Mouse (Mus musculus) midbrain, embryonic 14.5 days (tissue): ENCODE measurements around the gene 1700020D05Rik. TPM values are rescaled to one million over a fixed set of nuclear protein-coding genes. Genes with fewer than 3 reads are reported as not detected.

Experiments
- ATAC-seq: fragments of 200-750 bp; cut with Nextera tagmentation; 2 replicates; pipeline ENCODE4 v1.8.0; 2017; ENCODE audit warnings: moderate number of reproducible peaks, moderate library complexity; ENCODE audit not compliant: low FRiP score, low TSS enrichment
- DNase-seq: peaks from one replicate; pipeline ENCODE4 v3.0.0-alpha.2; 2015
- H3K27ac ChIP-seq: fragments of 300-500 bp; sonication (generic); replicated peaks from 2 replicates; pipeline ENCODE4 v1.5.1; 2014; ENCODE audit warnings: mild to moderate bottlenecking, low read depth, low read length, moderate library complexity
- H3K27me3 ChIP-seq: fragments of 300-500 bp; sonication (generic); 2 replicates; pipeline ENCODE4 v1.6.1; 2014; ENCODE audit warnings: low read length, control low read depth, mixed read lengths; ENCODE audit not compliant: control insufficient read depth, insufficient read depth
- H3K36me3 ChIP-seq: fragments of 300-500 bp; sonication (generic); 2 replicates; pipeline ENCODE4 v1.6.1; 2014; ENCODE audit warnings: low read length, control low read depth; ENCODE audit not compliant: control insufficient read depth, insufficient read depth
- H3K4me1 ChIP-seq: fragments of 300-500 bp; sonication (generic); 2 replicates; pipeline ENCODE4 v1.6.1; 2014; ENCODE audit warnings: mild to moderate bottlenecking, antibody characterized with exemption, low read length, control low read depth; ENCODE audit not compliant: control insufficient read depth, insufficient read depth
- H3K4me2 ChIP-seq: fragments of 300-500 bp; sonication (generic); 2 replicates; pipeline ENCODE4 v1.6.1; 2014; ENCODE audit warnings: mild to moderate bottlenecking, low read length, moderate library complexity
- H3K4me3 ChIP-seq: fragments of 300-500 bp; sonication (generic); replicated peaks from 2 replicates; pipeline ENCODE4 v1.5.1; 2014; ENCODE audit warnings: low read depth, low read length
- H3K9ac ChIP-seq: fragments of 300-500 bp; sonication (generic); replicated peaks from 2 replicates; pipeline ENCODE4 v1.6.1; 2014; ENCODE audit warnings: mild to moderate bottlenecking, low read length, moderate library complexity
- H3K9me3 ChIP-seq: fragments of 300-500 bp; sonication (generic); 2 replicates; pipeline ENCODE4 v1.6.1; 2016; ENCODE audit warnings: low read length, control low read depth, mixed read lengths; ENCODE audit not compliant: control insufficient read depth
- WGBS: fragments of 180-500 bp; shearing (Covaris S2); extraction: QIAGEN DNeasy Blood & Tissue Kit; methylation state at CpG from one replicate; pipeline ENCODE4 v1.1.7; 2014; 5-methylcytosine and 5-hydroxymethylcytosine counted together
- polyA plus RNA-seq: library from polyadenylated mRNA; unstranded; fragments of >200 nt; fragmentation: Nextera tagmentation; extraction: Ambion mirVana; gene quantifications from 2 replicates; pipeline ENCODE4 v1.2.1, GENCODE M21; 2014

The 1700020D05Rik gene
- polyA plus RNA-seq, 1 experiment from 2014 or later, result 0.36 TPM

DNA sequence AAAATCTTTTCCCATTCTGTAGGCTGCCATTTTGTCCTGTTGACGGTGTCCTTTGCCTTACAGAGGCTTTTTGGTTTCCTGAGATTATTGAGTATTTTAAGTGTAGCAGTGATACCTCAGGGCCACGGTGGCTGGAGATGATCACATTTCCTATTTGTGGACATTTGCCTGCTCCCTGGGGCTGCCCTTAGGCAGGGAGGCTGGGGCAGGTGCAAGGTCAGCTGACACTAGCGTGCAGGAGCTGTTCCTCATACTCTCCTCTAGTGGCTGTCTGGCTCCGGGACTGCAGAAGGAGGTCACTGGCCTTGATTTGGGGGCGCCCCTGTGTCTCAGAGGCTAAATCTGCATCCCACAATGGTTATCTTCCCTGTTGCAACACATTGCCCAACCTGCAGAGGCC, 21.6 kb upstream of the 1700020D05Rik start:
- Histone ChIP-seq H3K9me3 (no peaks in the 10 kb centered on the region), H3K27ac (no peak overlapping the region), H3K36me3 (no peaks in the 10 kb centered on the region), H3K9ac (no peak overlapping the region), H3K4me2 (no peak overlapping the region), H3K4me1 (peaks cover 5% of the 10 kb centered on the region), H3K4me3 (no peak overlapping the region), H3K27me3 (no peaks in the 10 kb centered on the region)
- WGBS, result 71% methylated on average over 5 of the region's 5 CpGs
- no peak for DNase-seq
- no peak for ATAC-seq

DNA sequence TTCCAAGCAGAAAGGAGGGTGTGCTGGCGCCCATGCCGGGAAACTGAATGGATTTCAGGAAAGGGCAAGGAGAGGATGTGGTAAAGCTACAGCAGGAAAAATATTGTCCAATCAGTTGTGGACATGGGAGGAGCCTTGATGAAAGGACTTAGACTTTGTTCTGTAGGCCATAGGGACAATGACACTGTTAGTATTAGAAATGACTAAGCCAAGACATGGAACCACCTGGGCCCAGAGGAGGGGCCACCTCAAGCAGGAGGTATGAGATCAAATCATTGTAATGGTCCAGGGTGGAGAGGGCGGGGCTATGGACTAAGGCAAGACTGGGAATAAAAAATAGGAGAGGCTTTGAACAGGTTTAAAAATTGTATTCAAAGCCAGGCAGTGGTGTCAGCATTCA, 15.1 kb upstream of the 1700020D05Rik start:
- Histone ChIP-seq H3K9ac (no peak overlapping the region), H3K4me2 (no peak overlapping the region), H3K4me3 (no peak overlapping the region), H3K36me3 (no peaks in the 10 kb centered on the region), H3K27ac (no peak overlapping the region), H3K4me1 (no peaks in the 10 kb centered on the region), H3K9me3 (no peaks in the 10 kb centered on the region), H3K27me3 (no peaks in the 10 kb centered on the region)
- DNase-seq (no peak), ATAC-seq (no peak)
- WGBS, result 83% methylated on average over 3 of the region's 3 CpGs

DNA sequence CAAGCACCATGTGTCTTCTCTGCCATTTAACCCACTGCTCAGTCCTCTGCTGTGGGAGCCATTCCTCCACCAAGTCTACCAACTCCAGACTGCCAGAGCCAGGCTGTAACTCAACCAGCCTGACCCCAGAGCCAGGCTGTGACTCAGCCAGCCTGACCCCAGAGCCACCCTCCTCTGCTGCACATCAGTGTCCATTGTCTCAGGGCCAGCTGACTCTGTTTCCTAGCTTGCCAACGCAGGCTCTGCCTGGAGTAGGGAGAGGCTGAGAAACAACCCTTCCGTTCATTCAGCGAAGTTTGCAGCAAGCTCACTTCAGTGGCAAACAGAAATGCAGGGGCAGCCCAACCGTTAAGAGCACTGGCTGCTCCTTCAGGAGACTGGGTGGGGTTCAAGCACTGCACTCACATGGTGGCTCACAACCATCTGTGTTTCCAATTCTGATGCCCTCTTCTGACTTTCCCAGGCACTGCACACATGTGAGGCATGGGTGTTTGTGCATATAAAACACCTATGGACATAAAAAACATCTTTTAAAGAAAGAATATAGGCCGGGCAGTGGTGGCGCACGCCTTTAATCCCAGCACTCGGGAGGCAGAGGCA, 13.4 kb upstream of the 1700020D05Rik start:
- no peaks in the 10 kb centered on the region for H3K9me3 ChIP-seq
- H3K27ac ChIP-seq, result no peak overlapping the region
- 0 out of 2 replicates have a peak, but pooled peaks cover 2% of the 10 kb centered on the region for H3K4me1 ChIP-seq
- ATAC-seq (no peak), DNase-seq (no peak)
- H3K4me3 ChIP-seq, result no peak overlapping the region
- H3K4me2 ChIP-seq, result no peak overlapping the region
- H3K27me3 ChIP-seq, result no peaks in the 10 kb centered on the region
- H3K9ac ChIP-seq, result no peak overlapping the region
- no peaks in the 10 kb centered on the region for H3K36me3 ChIP-seq
- 80% methylated on average over 8 of the region's 8 CpGs for WGBS

DNA sequence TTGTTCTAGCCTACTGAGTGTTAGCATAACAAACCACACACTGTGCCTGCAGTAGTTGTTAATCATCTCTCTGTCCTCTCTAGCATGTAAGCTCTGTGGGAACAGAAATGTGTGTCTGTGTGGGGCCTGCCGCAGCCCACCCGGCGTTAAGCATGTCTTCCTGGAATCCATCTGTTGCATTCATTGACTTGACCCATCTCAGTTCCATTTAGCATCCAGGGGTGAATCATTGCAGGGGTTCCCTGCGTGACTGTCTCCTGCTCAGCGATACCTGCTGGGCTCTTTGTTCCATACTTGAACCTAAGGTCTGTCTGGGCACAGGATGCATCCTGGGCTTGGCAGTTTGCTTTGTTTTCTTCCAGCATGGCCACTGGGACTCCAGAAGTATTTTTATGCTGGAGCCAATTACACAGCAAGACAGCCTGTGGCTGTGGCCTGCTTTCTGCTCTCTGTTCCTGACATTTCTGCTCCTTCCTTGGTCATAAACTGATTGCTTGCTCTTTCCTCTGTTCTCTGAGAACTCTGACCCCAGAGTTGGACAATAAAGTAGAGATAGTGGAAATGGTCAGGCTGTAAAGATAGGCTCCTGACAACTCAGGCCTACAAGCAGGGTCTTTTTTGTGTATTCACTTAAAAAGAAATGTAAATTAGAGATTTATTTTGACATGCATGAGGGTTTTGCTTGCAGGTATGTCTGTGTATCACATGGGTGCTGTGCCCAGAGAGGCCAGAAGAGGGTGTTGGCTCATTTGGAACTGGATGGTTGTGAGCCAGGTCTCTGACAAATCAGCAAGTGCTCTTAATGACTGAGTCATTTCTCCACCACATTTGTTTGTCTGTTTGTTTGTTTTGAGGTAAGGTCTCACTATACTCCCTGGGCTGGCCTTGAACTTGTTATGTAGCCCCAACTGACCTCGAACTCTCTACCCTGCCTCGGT, 12.5 kb upstream of the 1700020D05Rik start:
- H3K27me3 ChIP-seq, result no peaks in the 10 kb centered on the region
- no peaks in the 10 kb centered on the region for H3K9me3 ChIP-seq
- no peak overlapping the region for H3K4me3 ChIP-seq
- no peak overlapping the region for H3K4me2 ChIP-seq
- no peak overlapping the region for H3K27ac ChIP-seq
- peaks cover 5% of the 10 kb centered on the region for H3K4me1 ChIP-seq
- no peak overlapping the region for H3K9ac ChIP-seq
- no peaks in the 10 kb centered on the region for H3K36me3 ChIP-seq
- WGBS, result 79% methylated on average over 7 of the region's 7 CpGs
- ATAC-seq (no peak), DNase-seq (no peak)

DNA sequence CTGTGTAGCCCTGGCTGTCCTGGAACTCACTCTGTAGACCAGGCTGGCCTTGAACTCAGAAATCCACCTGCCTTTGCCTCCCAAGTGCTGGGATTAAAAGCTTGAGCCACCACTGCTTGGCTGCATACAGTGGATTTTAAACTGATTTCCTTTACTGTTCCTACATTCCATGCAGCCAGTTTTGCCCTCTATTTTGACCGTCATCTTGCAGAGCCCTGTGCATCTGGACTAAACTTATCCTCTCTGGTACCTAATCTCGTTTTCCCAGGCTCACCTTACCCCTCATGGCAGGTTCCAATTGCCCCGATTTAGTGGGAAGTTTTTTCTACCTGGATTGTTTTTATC, 9.4 kb upstream of the 1700020D05Rik start:
- DNase-seq, result no peak
- Histone ChIP-seq H3K9me3 (no peaks in the 10 kb centered on the region), H3K27ac (no peak overlapping the region), H3K36me3 (no peaks in the 10 kb centered on the region), H3K4me3 (no peak overlapping the region), H3K9ac (no peak overlapping the region), H3K4me2 (no peak overlapping the region), H3K4me1 (peaks cover 16% of the 10 kb centered on the region), H3K27me3 (no peaks in the 10 kb centered on the region)
- 91% methylated on average over 3 of the region's 3 CpGs for WGBS
- ATAC-seq, result no peak

DNA sequence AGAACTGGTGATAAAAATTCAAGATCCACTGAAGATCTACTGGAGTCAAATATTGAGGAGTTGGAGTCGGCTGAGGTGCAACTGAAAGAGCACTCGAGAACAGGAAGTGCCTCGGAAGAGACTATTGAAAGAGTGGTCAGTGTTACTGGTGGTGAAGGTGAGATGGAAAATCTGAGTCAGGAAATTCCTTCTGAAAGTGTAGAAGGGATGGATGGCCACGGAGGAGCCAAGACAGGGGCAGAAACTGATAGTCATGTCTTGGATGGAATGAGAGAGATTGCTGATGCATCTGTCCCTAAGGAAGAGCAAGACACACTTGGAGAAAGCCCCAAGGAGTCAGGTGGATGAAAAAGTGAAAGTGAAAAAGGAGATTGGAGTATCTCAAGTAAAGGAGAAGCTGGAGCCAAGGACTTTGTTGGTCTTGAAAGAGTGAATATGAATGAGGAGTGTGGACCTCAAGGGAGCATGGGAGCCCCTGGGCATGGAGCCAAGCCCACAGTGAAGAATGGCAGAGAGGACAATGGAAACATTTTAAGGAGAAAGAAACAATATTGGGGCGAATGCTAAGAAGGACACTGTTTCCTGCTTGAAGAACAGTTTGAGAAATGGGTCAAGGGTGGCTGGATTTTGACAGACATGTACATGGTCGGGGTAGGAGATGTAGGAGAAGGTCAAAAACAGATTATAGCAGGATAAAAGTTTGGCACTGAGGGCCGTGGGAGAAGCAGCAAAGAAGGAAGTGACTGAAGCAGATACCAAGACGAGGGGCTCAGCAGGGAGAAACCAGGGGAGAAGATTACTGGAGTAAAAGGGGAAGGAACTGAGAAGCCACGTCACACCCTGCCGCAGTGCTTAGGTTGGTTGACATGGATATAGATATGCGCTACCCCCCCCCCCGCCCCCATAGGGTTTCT, 8.8 kb upstream of the 1700020D05Rik start:
- Histone ChIP-seq H3K36me3 (no peaks in the 10 kb centered on the region), H3K4me3 (no peak overlapping the region), H3K9ac (no peak overlapping the region), H3K27ac (no peak overlapping the region), H3K27me3 (no peaks in the 10 kb centered on the region), H3K4me1 (peaks cover 16% of the 10 kb centered on the region), H3K4me2 (no peak overlapping the region), H3K9me3 (no peaks in the 10 kb centered on the region)
- ATAC-seq (no peak), DNase-seq (no peak)
- WGBS, result 85% methylated on average over 12 of the region's 12 CpGs

DNA sequence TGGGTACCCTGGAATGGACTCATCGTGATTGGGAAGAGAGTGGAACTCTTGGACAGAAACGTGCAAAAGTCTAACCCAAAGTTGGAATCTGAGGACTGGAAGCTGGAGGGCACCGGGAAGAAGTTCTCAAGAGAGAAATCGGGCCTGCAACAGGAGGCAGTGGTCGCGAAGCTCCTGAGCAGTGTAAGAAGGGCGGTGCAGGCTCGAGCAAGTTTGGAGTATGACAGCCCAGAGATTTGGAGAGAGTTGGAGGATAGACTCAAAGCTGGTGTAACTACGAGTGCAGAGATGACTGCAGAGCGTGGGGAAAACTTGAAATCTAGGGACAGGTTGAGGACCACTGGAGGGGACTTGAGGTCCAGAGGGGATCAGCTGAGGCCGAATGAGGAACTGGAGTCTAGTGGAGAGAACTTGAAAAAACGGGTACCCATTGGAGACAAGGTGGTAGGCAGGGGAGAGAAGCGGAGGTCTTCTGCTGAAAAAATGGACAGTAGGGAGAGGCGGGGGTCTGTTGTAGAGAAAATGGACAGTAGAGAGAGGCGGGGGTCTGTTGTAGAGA, 7.6 kb upstream of the 1700020D05Rik start:
- WGBS, result 54% methylated on average over 15 of the region's 15 CpGs
- peak overlapping the region; percentile 56 for H3K4me3 ChIP-seq
- DNase-seq, result no peak
- peak overlapping the region; percentile 80 for H3K27ac ChIP-seq
- H3K9ac ChIP-seq, result peak overlapping the region; percentile 59
- no peaks in the 10 kb centered on the region for H3K36me3 ChIP-seq
- peak overlapping the region; percentile 66 for H3K4me2 ChIP-seq
- no peaks in the 10 kb centered on the region for H3K27me3 ChIP-seq
- no peaks in the 10 kb centered on the region for H3K9me3 ChIP-seq
- no peak for ATAC-seq
- H3K4me1 ChIP-seq, result peaks cover 16% of the 10 kb centered on the region
